Mouse (Mus musculus): Measurements from ENCODE around the gene Anp32e.
"Not testable (repeated sequence)": the region's sequence is repeated elsewhere in the genome, so short reads cannot be mapped to it uniquely, and the experiment has no call there.

The Anp32e gene

GRCm38 (mm10) chr3:95903753-95904502 lies 25.1 kb upstream of the Anp32e start:
- DNase-seq (ENCODE audit: low spot score in 2 of 2): no peak

GRCm38 (mm10) chr3:95904568-95904967 lies 24.5 kb upstream of the Anp32e start, which contains the start of gene Car14:
Car14 (minus strand) TSS chr3:95904691.
- DNase-seq (ENCODE audit: low spot score in 2 of 2): no peak

GRCm38 (mm10) chr3:95905146-95905939 lies 23.7 kb upstream of the Anp32e start:
- DNase-seq (ENCODE audit: low spot score in 2 of 2): no peak

DNA sequence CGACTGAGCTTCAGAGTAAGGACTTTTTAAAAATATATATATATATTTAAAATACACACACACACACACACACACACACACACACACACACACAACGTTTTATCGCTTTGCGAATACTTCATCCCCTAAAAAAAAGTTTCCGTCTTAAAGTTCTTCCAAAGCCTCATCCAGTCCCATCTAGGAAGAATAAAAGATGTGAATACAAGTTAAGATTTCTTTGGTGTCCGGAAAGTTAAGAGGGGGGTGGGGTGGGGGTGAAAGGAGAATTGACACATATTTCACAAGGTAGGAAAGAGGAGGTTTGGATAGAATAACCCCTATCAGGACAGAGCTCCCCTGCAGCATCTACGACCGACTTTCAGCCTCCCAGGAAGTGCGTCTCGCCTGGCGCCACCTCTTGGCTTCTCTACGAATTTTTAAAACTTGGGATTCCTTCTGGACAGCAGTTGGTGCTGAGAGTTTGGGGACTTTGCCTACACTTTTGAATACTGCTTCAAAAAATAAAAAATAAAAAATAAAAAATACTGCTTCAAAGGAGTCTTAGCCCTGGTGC lies 23.0 kb upstream of the Anp32e start:
- DNase-seq (ENCODE audit: low spot score in 2 of 2): peak; percentile 33 to 37

DNA sequence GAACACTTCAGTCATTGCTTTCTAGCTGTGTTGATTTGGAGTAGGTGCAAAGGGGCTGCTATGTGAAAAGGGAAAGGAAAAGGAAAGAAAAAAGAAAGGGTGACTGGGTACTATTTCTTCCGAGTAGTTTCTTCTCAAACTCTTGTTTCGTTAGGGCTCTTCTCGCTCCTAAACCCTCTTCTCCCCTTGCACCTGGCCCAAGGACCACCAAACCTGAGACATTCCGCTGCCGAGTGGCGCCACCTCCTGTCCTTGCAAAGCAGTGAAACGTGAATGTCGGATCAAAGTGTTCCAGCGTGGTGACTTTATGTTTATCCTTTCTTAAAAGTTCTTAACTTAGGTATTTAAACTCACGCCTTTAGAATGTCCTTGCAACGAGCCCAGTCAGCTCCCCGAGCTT lies 22.2 kb upstream of the Anp32e start:
- DNase-seq (ENCODE audit: low spot score in 2 of 2): peak; percentile 26 to 29

GRCm38 (mm10) chr3:95907613-95908012 lies 21.4 kb upstream of the Anp32e start:
- DNase-seq (ENCODE audit: low spot score in 2 of 2): no peak

DNA sequence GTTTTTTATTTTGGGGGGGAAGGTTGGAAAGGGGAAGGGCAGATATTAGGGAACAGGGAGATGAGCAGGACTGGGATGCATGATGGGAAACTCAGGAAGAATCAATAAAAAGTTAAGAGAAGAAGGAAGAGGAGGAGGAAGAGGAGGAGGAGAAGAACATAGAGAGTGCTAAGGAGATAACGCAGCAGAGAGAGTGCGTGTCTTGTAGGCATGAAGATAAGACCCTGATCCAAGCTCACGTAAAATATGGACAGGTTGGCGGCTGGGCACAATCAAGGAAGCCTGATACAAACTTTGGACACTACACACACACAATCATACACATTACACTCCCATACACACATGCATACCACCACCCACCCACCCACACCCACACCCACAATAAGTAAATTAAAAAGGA lies 14.3 kb upstream of the Anp32e start:
- DNase-seq (ENCODE audit: low spot score in 2 of 2): no peak

- no peak for DNase-seq (ENCODE audit: low spot score in 2 of 2)
These were observed 12.3 kb upstream of the Anp32e start for GRCm38 (mm10) chr3:95916760-95917159.

DNA sequence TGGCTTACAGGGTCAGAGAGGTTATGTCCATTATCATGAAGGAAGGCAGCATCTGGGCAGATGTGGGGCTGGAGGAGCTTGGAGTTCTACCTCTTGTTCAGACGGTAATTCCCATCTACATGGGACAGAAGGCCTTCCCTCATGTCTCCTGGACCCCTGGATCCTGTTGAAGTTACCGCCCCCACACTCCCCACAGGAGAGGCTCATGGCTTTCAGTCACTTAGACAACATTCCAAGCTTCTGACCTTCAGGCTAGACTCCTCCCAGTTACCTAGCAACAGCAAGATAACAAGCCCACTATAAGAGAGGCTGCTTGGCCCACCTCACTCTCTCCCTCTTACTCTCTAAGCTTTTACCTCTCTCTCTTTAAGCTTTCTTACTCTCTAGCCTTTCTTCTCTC lies 8.5 kb upstream of the Anp32e start:
- not testable (repeated sequence) for DNase-seq (ENCODE audit: low spot score in 2 of 2)

DNA sequence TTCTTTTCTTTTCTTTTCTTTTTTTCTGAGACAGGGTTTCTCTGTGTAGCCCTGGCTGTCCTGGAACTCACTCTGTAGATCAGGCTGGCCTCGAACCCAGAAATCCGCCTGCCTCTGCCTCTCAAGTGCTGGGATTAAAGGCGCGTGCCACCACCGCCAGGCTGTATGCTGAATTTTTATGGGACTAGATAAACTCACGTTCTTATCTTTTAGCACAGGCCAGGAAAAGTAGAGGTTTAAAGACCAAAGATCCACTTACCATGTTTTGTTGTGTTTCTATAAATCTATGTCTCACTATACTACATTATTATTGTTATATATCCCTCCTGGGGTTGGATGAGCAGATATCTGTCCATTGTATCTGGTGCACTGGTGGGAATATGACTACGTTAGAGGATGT lies 5.6 kb upstream of the Anp32e start:
- not testable (repeated sequence) for DNase-seq (ENCODE audit: low spot score in 2 of 2)

DNA sequence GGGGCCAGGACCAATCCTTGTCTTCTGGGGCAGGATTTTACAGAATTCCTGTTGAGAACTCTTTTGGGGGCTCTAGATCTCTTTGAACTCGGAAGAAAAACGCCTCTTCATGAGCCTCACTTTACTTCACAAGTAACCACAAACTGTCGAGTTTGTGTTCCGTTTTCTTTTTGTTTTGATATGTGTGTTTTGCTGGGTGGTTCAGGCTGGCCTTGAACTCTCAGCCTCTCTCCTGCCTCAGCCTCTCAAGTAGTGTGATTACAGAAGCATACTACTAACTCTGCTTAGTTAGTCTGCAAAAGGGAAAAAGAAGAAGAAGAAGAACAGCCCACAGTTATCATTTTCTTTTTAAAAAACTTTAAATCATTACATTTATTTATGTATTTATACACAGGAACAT lies 4.9 kb upstream of the Anp32e start:
- DNase-seq (ENCODE audit: low spot score in 2 of 2): no peak

DNA sequence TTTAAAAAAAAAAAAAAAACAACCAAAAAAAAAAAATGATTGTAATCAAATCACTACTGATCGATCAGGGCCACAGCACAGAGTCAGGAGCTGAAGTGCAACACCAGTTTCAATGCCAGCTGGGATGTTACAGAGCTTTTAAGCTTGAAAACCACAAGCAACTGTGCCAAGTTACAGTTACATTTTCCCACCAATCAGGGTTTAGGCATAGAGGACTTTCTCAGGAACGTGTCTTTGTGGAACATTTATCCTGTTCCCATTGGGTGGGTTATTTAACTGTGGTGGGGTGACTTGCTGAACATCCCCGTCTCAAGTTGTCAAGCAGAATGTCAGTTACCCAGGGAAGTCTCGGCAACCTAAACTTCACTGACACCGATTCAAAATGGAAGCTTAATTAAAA lies 4.0 kb upstream of the Anp32e start:
- DNase-seq (ENCODE audit: low spot score in 2 of 2): no peak

DNA sequence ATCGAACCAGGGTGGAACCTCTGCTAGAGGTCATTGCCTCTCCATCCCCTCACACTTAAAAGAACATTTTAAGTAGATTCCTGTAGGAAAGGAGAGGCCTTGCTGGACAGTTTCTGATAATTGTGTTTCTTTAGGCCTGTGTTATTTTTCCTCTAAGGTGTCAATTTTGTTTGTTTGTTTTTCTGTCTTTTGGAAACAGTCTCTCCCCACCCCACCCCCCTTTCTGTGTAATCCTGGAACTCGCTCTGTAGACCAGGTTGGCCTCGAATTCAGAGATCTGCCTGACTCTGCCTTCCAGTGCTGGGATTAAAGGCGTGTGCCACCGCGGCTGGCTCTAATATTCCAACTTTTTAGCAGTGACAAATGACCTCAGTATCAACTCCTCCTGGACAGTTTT lies 787 bp upstream of the Anp32e start:
- no peak for DNase-seq (ENCODE audit: low spot score in 2 of 2)

DNA sequence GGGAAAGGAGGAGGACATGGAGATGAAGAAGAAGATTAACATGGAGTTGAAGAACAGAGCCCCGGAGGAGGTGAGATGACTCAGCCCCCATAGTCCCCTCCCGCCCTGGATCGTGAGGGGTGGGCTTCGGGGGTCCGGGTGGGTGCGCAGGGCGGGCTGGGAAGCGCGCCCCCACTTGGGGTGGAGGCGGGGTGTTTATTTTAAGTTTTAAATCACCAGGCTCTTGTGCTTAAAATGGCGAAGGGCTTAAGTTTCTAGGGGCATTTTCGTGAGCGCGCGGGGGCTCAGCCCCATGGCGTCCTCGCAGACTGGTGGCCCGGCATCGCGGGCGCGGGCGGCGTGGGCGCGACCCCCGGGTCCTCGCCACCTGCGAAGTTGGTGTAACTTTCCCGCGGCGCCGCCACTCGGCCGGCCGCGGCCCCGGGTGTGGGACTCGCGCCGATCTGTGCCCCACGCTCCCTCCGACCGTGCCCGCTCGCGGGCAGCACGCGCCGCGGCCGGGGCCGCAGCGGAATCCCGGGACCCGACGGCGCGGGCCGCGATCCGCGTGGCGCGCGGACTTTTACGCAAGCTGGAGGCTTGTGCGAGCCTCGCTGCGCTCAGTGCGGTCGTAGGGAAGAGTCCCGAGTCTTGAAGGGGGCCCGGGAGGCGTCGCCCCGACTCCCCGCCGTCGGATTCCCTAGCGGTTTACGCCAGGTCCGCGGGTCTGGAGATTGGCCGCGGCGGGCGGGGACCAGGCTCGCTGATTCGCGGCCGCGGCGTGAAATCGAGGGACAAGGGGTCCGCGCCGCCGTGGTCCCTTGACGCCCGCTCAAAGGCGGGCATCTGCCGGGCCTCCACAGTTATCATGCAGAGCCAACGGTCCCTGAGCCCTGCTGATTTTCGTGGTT lies 780 bp downstream of the Anp32e start:
- DNase-seq (ENCODE audit: low spot score in 2 of 2): peak; percentile 38 to 44

- no peak for DNase-seq (ENCODE audit: low spot score in 2 of 2)
These were observed 1.4 kb downstream of the Anp32e start for GRCm38 (mm10) chr3:95930471-95930789.

DNA sequence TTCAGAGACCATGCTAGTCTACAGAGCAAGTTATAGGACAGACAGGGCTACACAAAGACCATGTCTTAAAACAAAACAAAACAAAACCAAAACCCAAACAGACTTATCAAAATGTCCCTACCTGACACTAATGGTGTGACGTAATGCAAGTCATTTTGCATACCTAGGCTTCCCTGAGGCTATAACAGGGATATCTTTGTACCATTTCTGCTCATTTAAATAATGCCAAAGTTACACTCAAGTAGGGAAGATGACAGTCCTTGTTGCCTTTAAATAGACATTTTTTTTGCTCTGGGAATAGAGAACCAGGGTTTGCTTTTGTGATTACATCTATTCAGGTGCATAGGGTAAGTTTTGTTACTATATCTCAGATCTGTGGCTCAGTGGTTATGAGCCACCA lies 2.4 kb downstream of the Anp32e start:
- no peak for DNase-seq (ENCODE audit: low spot score in 2 of 2)

DNA sequence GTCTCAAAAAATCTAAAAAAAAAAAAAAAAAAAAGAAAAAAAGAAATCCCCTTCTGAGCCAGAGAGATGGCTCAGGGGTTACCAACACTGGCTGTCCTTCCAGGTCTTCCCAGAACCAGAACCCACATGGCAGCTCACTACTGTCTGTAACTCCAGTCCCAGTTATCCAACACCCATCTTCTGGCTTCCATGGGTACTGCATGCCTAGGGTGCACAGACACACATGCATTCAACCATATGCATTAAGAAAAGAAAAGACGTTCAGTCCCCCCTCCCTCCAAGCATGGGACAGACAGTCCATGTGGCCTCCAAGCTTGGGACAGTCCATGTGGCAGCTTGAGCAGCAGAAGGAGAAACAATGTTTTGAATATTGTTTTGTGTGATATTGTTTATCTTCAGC lies 3.1 kb downstream of the Anp32e start:
- DNase-seq (ENCODE audit: low spot score in 2 of 2): no peak

GRCm38 (mm10) chr3:95932566-95932965 lies 3.5 kb downstream of the Anp32e start:
- DNase-seq (ENCODE audit: low spot score in 2 of 2): no peak

GRCm38 (mm10) chr3:95933111-95933750 lies 4.2 kb downstream of the Anp32e start:
- no peak for DNase-seq (ENCODE audit: low spot score in 2 of 2)

DNA sequence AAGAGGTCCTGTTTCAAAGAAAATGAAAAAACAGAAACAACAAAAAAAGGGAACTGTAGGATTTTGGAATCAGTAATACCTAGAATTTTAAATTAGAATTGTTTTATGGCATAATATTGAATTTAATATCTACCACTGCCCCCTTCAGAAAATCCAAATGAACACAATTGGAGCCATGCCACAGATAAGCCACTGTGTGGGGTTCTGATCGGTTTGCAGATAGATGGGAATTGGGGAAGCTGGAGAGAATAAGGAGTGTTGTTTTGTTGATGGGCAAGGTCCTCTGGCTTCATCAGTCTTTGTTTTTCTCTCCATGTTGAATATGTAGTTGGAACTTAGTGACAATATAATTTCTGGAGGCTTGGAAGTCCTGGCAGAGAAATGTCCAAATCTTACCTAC lies 5.4 kb downstream of the Anp32e start:
- DNase-seq (ENCODE audit: low spot score in 2 of 2): no peak

- DNase-seq (ENCODE audit: low spot score in 2 of 2): no peak
These were observed 9.2 kb downstream of the Anp32e start for GRCm38 (mm10) chr3:95938217-95938616.
